Mouse (Mus musculus) CD4-positive, CD25-positive, alpha-beta regulatory T cell (primary cell): ENCODE measurements around the gene Sytl1. TPM values are rescaled to one million over a fixed set of nuclear protein-coding genes. Genes with fewer than 3 reads are reported as not detected.

Source experiments
- polyA plus RNA-seq: library from polyadenylated mRNA; unstranded; fragments of 100-300 nt; shearing (Covaris generic); gene quantifications from one replicate; pipeline ENCODE4 v1.2.1, GENCODE M21; 2017

Sytl1 gene
- 53.8 TPM for polyA plus RNA-seq

DNA sequence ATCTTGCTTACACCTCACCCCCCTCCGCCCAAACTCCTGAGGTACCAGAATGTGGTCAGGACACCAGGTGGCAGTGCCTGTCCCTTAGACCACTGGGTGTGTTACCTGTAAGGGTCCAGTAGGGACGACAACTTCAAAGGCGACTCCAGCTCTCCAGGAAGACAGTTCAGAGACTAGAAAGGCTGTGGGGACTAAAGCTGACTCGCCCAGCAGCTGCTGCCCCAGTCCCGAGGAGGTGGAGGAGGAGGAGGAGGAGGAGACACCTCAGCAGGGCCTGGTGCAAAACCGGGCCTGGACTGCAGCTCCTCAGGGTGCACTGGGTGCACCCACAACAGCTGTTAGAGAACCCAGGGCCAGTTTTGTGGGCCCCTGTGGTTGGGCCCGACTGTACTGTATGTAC lies at the start of gene Sytl1:
Sytl1 (minus strand) TSS at position 232 of the 400 bp plus-strand sequence.

DNA sequence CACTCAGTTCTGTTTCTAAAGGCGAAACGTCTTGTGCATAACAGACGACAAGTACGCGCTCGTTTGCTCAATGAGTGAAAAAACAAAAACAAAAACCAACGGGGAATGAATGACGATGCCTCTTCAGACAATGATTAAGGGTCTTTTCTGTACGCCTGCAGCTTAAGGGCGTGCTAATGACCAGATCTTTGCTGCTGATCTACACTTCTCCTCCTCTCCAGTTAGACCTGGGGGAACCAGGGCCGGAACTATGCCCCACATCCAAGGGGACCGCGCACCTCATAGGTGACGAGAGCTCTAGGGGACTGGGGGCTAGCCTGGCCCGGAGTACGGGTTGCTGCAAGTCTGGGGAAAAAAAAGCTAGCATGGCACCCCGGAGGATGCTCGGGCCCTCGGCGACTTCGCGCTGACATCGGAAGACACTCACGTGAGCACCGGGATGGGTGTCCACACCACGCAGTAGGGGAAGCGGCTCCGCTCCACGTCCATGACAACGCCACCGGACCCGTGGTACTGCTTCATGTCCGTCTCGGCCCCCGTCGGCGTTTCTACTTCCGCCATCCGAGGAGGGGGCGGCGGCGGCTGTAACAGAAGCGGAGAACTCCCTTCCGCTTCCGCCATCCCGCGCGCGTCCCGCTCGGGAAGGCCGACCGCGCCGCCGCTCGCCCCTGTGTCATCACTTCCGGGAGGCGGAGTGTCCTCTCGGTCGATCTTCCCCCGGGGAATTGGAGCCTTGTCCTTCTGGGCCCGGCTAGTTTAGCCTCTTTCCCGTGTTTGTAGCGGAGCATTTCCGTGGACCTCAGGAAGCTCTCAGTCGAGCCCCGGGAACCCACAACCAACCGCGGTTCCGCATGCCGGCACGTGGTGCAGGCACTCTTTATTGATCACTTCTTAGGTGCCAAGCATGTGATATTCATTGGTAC lies 14.5 kb upstream of the Sytl1 start, which contains the start of gene Tmem222:
Tmem222 (minus strand) TSS at position 689 of the 923 bp plus-strand sequence.

DNA sequence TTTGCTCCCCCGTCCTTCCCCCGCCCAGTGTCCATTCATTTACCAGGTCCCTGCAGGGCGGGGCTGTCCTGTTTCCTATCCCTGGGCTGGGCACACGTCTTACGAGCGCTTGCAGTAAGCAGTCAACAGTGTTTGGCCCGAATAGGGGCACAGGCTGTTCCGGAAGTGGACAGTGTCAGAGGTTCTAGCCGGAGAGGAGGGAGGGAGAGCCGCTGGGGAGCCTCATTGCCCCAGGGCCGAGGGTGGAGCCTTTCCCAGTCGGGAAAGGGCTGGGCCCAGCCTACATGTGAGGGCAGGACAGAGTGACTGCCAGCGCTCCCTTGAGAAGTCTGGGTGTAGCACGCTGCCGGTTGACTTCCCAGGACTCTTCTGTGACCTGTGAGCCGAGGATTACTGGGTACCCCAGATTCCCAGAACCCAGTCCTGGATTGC lies 22.4 kb downstream of the Sytl1 start, which contains the start of gene Map3k6:
Map3k6 (plus strand) TSS at position 329 of the 432 bp plus-strand sequence.

DNA sequence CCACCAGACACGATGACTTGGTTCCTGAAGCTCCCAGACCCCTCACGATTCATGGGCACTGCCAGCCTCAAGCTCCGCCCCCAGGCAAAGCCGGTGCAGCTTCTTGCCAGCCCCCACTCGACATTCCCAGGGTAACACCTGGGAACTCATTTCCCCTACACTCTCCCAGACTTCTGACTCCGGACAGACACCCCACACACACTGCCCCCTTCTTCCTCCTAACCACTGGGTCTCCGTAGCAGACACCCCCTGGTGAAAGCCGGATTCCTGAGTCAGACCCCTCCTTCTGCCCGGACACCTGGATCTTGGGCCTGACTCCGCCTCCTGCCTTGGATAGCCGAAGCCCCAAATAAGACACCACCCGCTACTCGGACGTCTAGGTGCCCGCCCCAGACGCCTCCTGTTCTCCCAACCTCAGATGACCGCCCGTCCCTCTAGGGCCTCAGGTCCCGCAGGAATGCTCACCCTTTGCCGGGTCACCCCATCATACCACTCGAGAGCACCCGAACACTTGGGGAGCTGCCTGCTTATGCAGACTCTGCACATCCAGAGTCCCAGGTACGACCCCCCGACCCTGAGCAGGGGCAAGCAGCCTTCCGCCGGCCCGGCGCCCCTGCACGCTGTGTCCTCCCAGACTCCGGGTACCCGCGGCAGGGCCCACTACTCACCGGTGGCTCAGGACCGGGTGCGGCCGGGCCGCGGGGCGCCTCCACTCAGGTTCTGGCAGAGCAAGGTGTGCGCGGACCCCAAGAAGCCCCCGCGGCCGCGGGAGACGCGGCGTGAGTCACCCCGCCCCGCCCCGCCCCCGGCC lies 51.0 kb downstream of the Sytl1 start, which contains the start of the genes Cd164l2 and Gpr3:
Cd164l2 (plus strand) TSS at position 381 of the 811 bp plus-strand sequence.
Gpr3 (minus strand) TSS at position 786 of the 811 bp plus-strand sequence.

Other genes with a start within 250 kb of the Sytl1 start
- gene Wasf2, start 132.6 kb downstream of the Sytl1 start, polyA plus RNA-seq, result 93.6 TPM
- not detected for gene Cd164l2, start 51.0 kb downstream of the Sytl1 start, polyA plus RNA-seq
- not detected for gene Gpr3, start 50.6 kb downstream of the Sytl1 start, polyA plus RNA-seq
- gene Map3k6, start 22.3 kb downstream of the Sytl1 start, polyA plus RNA-seq, result not detected
- gene Tmem222, start 14.7 kb upstream of the Sytl1 start, polyA plus RNA-seq, result 76.5 TPM
- 6.4 TPM for gene Wdtc1, start 90.4 kb upstream of the Sytl1 start, polyA plus RNA-seq
- gene Slc9a1, start 106.6 kb upstream of the Sytl1 start, polyA plus RNA-seq, result 19.4 TPM
- not detected for gene Tent5b, start 217.0 kb upstream of the Sytl1 start, polyA plus RNA-seq
- not detected for gene Trnp1, start 235.4 kb upstream of the Sytl1 start, polyA plus RNA-seq